Mouse (Mus musculus) kidney, postnatal 36 days (tissue): Measurements from ENCODE around the gene Nupl1.

ENCODE experiments used
- DNase-seq, 2 experiments: peaks; one replicate each; pipeline ENCODE4 v3.0.0; 2021 to 2022; ENCODE audit warnings: mixed read lengths in 2 of 2

Nupl1 gene

GRCm38 (mm10) chr14:60251281-60252003 lies at the start of gene Nupl1, which contains the start of gene Gm49336:
TSS of gene Nupl1 (minus strand) at chr14:60251431.
TSS of gene Gm49336 (minus strand) at chr14:60251507.
- DNase-seq: peak; percentile 99

- DNase-seq: no peak
Observed at GRCm38 (mm10) chr14:60301024-60301423, 49.8 kb upstream of the Nupl1 start.

- DNase-seq: no peak
Observed at GRCm38 (mm10) chr14:60300224-60300991, 49.2 kb upstream of the Nupl1 start.

GRCm38 (mm10) chr14:60295531-60295930 lies 44.3 kb upstream of the Nupl1 start:
- DNase-seq: no peak

GRCm38 (mm10) chr14:60290363-60290762 lies 39.1 kb upstream of the Nupl1 start:
- DNase-seq: no peak

- DNase-seq: no peak
Observed at GRCm38 (mm10) chr14:60286194-60286863, 35.1 kb upstream of the Nupl1 start.

- DNase-seq: peak; percentile 34 to 48
Observed at GRCm38 (mm10) chr14:60275301-60276276, 24.4 kb upstream of the Nupl1 start.

GRCm38 (mm10) chr14:60273346-60273745 lies 22.1 kb upstream of the Nupl1 start:
- no peak for DNase-seq

GRCm38 (mm10) chr14:60269333-60269732 lies 18.1 kb upstream of the Nupl1 start:
- no peak for DNase-seq

- peak; percentile 96 to 97 for DNase-seq
Observed at GRCm38 (mm10) chr14:60264990-60265876, 14.0 kb upstream of the Nupl1 start, which contains the start of gene Mtmr6. TSS of gene Mtmr6 (plus strand) at chr14:60265228.

- DNase-seq: no peak
Observed at GRCm38 (mm10) chr14:60262316-60262715, 11.1 kb upstream of the Nupl1 start.

GRCm38 (mm10) chr14:60257851-60258250 lies 6.6 kb upstream of the Nupl1 start:
- no peak for DNase-seq

GRCm38 (mm10) chr14:60257101-60257500 lies 5.9 kb upstream of the Nupl1 start:
- DNase-seq: no peak

GRCm38 (mm10) chr14:60256356-60256755 lies 5.1 kb upstream of the Nupl1 start:
- DNase-seq: no peak

GRCm38 (mm10) chr14:60254774-60255173 lies 3.5 kb upstream of the Nupl1 start:
- DNase-seq: no peak

- DNase-seq: no peak
Observed at GRCm38 (mm10) chr14:60253466-60253865, 2.2 kb upstream of the Nupl1 start.

GRCm38 (mm10) chr14:60252004-60253000 lies 1.1 kb upstream of the Nupl1 start:
- peak; percentile 21 to 22 for DNase-seq

- no peak for DNase-seq
Observed at GRCm38 (mm10) chr14:60250879-60251278, 352 bp downstream of the Nupl1 start.

- DNase-seq: no peak
Observed at GRCm38 (mm10) chr14:60250366-60250765, 865 bp downstream of the Nupl1 start.

- DNase-seq: peak in 1 of 2 experiments; percentile 14
Observed at GRCm38 (mm10) chr14:60238551-60238950, 12.7 kb downstream of the Nupl1 start.
